Mouse (Mus musculus) retina, postnatal 1 day (tissue): ENCODE results near the gene Exosc9.

Experiments used
- DNase-seq: peaks from one replicate; pipeline ENCODE4 v3.0.0-alpha.2; 2012

Exosc9 gene

DNA sequence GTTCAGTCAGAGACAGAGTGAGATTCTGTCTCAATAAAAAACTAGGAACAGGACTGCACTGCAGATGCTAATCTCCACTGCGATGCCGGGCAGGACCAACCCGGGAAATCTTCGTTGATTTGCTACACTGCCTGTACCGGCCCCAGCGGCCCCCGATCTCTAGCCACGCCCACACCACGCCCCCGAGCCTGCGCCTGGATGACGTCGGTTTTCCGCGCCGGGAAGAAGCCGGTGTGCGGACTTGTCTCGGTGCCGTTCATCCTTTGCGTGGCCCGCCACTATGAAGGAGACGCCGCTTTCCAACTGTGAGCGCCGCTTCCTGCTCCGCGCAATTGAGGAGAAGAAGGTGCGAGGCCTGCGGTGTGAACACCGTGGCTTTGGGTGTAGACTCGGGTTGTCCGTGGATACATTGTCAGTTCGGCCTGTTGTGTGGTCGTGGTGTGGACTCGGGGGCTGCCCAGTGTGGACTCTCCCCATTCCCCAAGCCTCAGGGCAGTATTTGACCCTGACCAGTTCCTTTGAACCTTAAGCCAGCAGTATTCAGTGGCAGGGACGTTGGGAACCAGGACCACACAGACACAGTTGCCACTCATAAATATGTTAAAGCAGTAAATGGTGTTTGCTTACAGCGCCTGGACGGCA lies at the start of gene Exosc9:
TSS of gene Exosc9 (plus strand) at position 201 of the 642 bp plus-strand sequence.
- peak; percentile 95 for DNase-seq

GRCm38 (mm10) chr3:36505306-36505705 lies 47.1 kb upstream of the Exosc9 start:
- DNase-seq: no peak

- DNase-seq: peak; percentile 30
These were observed 46.3 kb upstream of the Exosc9 start for GRCm38 (mm10) chr3:36505809-36506735.

DNA sequence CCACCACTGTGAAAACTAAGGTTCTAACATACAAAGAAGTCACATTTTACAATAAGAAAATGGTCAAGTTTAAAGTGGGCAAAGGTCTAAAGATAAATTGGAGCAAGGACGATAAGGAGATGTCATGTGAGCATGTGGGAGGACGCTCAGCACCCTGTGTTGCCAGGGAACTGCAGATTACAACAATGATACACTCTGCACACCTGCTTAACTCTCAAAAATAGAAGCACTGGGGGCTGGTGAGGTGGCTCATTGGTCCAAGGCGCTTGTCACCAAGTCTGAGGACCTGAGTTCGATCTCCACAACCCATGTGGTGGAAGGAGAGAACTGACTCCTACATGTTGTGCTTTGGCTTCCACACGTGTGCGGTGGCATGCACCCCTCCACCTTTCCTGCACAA lies 40.9 kb upstream of the Exosc9 start:
- no peak for DNase-seq

DNA sequence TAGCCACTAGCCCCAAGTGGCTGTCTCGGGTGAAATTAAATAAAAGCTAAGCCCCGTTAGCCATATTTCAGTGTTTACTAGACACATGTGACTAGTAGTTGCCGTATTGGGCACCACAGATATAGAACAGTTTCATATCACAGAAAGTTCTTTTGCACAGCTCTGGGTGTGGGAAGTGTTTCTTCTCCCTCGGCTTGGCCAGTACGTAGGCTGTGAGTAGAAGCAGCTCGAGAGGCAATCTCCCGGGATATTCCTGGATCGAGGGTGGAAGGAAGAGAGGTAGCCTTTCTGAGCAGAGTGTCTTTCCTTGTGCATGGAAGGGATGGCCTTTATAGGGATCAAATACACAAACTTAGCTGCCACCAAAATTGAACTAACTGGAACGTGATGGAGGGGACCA lies 36.2 kb upstream of the Exosc9 start:
- DNase-seq: no peak

GRCm38 (mm10) chr3:36521073-36522060 lies 31.0 kb upstream of the Exosc9 start, which contains the start of gene Gm11549:
Gm11549 (minus strand) TSS chr3:36521813.
- DNase-seq: peak; percentile 55

- DNase-seq: peak; percentile 31
These were observed 30.3 kb upstream of the Exosc9 start for GRCm38 (mm10) chr3:36522137-36522536.

DNA sequence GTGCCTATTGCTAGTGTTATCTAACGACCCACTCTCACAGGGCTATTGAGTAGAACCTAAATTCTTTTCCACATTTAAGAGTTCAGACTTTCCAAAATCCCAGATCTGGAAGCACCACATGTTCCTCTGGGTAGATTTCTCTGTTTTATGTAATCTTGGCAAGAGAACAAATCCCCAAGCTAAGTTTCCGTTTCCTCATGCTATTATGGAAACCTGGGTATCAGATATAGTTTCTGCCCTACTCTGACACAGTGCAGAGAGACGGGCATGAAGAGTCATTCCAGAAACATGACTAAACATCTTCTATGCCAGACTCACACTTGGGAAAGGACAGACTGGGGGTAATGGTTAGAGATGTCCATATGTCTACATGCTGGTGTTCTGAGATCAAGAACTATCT lies 27.9 kb upstream of the Exosc9 start:
- DNase-seq: no peak

- DNase-seq: no peak
These were observed 22.1 kb upstream of the Exosc9 start for GRCm38 (mm10) chr3:36530345-36530744.

- no peak for DNase-seq
These were observed 21.6 kb upstream of the Exosc9 start for GRCm38 (mm10) chr3:36530781-36531180.

- no peak for DNase-seq
These were observed 21.2 kb upstream of the Exosc9 start for GRCm38 (mm10) chr3:36531242-36531641.

GRCm38 (mm10) chr3:36531979-36532542 lies 20.3 kb upstream of the Exosc9 start:
- DNase-seq: no peak

DNA sequence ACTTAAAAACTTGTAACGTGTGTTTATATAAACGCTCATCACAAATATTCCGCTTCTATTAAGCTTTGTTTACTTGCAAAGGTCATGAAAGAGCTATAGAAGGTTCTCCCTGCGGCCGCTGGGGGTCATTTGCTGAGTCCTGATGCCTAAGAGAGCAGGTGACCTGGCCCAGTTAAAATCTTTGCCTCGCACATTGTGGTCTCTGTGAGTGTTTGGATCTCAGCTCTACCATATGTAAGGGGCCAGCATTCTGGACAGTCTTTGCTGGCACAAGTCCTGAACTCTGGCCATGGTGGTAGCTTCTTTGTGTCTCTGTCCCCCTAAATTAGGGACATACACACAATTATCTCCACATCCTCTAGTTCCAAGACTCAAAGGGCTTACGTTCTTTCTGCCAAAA lies 19.7 kb upstream of the Exosc9 start:
- peak; percentile 31 for DNase-seq

- no peak for DNase-seq
These were observed 19.2 kb upstream of the Exosc9 start for GRCm38 (mm10) chr3:36533201-36533672.

DNA sequence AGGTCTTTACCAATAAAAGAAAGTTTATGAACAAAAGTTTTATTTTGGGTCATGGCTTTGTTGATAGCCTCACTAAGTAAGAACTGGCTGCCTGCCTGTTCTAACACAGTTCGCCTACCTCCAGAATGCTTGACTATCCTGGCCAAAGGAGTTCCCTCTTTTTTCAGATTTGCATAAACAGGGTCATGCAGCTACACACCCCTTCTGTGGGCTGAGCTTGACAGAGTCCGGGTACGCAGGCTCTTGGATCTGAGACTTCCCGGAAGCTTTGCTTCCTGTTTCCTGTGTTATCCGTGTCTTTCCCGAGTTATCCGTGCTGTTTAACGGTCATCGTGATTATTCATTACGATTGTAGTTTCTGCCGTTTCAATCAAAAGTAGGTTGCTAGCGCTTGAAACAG lies 16.4 kb upstream of the Exosc9 start:
- no peak for DNase-seq

DNA sequence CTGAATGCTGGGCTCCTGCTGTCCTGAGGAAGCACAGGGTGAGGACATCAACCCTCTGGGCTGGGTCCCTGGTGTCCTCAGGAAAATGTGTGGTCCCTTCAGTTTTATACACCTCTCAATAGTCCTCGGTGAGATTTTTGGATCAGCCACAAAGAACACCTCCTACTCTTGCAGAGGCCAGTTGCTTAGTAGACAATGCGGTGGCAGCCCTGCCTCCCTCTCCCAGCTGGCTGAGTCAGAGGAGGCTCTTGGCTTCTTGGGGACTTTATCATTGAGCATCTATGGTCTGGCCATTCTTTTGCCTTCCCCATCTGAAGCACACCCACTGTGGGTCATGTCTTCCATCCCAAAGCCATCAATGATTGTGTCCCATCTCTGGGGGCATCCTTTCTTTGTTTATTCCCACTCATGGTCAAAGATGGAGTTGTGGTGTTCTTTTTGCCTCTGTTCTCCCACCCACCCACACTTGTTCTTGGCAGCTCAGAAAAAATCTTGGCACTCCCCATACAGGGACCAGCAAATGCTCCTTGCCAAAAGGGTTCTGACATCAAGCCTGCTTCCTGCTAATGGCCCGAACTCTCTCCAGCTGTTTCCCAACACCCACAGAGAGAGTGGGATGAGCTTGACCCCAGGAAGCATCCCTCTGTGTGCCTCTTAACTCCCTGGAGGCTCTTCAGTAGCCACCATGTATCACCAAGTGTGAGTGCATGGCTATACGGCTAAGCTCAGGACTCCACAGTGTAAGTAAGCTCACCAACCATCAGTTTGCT lies 14.5 kb upstream of the Exosc9 start:
- DNase-seq: no peak

DNA sequence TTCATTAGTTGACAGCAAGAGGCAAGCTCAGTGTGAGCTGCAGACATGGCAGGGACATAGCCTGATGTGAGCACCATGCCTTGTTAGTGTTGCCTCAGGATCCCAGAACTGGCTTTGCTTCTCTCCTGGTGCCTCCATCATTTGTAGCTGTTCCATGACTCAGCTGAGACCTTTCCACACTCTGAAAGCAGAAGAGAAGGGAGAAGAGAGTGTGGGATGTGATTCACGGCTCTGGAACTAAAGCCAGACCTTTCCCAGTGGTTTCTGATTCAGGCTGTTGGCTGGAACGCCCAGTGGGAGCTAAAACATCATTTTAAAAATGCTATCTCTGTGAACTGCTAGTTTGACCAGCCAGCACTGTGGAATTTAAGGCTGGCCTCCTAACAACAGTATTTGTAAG lies 11.7 kb upstream of the Exosc9 start:
- DNase-seq: no peak

- no peak for DNase-seq
These were observed 11.0 kb upstream of the Exosc9 start for GRCm38 (mm10) chr3:36541399-36541798.

DNA sequence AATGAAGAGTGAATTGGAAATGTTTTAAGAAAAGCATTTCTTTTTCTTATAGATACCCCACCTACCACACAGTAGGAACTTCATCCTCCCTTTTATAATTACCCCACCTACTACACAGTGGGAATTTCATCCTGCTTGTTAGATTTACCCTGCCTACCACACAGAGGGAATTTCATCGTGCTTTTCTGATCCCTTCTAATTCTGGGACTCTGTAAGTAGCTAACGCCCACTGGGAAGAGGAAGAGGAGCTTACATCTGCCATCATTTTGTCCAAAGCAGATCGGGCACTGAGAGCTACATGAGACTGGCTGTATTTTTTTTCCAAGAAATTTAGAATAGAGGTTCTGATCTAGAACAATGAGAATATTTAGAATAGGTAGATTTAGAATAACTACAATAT lies 7.4 kb upstream of the Exosc9 start:
- no peak for DNase-seq

DNA sequence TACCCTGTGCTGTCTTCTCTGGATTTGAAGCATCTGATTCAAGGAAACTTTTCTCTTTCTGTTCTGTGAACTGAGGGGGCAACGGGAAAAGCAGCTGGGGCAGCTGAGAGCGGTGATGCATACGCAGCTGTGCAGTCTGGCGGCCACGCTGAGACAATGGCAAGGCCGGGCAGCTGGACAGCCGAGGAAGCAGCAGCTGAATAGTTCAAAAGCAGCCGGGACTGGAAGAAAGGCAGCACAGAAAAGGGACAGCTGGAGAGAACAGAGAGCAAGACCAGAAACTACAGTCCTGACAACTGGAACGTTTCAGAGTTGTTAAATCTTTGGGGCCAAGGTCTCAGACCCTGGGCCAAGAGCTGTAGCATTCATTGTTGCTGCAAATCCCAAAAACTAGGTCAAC lies 1.1 kb upstream of the Exosc9 start:
- peak; percentile 94 for DNase-seq

- DNase-seq: no peak
These were observed 488 bp upstream of the Exosc9 start for GRCm38 (mm10) chr3:36551851-36552384.
